Mouse (Mus musculus): ENCODE results near the gene Klhl3. TPM values are rescaled to one million over a fixed set of nuclear protein-coding genes. Genes with fewer than 3 reads are reported as not detected.

Gene Klhl3
- polyA plus RNA-seq, 1 experiment from 2014 or later: 3.2 TPM

DNA sequence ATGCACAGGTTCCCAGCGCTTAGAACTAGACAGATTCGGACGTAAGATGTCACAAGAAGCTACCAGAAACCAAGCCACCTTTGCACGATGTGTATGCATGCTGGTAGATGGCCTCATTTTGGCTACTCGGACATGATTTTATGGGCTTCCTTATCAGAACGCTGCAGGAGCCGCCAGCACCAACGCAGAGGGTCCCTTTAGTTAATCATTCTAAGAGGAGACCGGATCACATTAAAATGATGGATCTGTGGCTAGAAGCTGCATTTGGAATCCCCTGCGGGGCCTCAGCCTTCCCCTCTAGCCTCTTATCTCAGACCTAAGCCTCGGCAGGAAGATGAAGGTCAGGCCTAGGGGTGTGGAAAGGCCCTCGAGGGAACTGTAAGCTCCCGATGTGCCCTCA, 117.5 kb downstream of the Klhl3 start:
- Histone ChIP-seq H3K27ac (replicated peaks; ENCODE audit: low read depth, low read length) (no peak overlapping the region), H3K9ac (ENCODE audit: low read depth, low read length) (no peak overlapping the region), H3K36me3 (ENCODE audit: control insufficient read depth, insufficient read depth, low read length) (no peaks in the 10 kb centered on the region), H3K9me3 (ENCODE audit: control insufficient read depth, low read length) (no peaks in the 10 kb centered on the region), H3K27me3 (replicated peaks; ENCODE audit: control insufficient read depth, insufficient read depth, low read length) (no peaks in the 10 kb centered on the region), H3K4me3 (ENCODE audit: low read depth, low read length) (no peak overlapping the region), H3K4me2 (ENCODE audit: low read depth, low read length) (no peak overlapping the region), H3K4me1 (ENCODE audit: control insufficient read depth, insufficient read depth, low read length) (no peaks in the 10 kb centered on the region)
- 75% methylated on average over 13 of the region's 13 CpGs for WGBS
- ATAC-seq (ENCODE audit: low read depth) (no peak), DNase-seq (ENCODE audit: low spot score) (no peak)

DNA sequence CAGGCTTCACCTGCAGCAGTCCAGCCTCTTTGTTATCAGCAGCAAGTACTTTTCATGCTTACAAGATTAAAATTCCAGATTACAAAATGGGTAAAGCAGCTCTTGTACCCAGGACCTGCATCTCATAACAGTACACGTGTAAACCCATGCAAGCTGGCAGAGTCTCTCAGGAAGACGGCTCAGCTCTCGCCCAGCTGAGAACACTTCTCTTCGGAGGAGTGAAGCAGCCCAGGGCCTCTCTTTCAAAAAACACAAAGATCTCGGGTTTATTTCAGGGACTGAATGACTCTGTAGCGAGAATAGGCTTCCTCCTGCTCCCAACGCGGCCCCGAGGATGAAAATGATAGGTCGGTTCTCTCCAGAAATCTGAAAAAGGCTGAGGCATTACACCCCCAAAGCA, 128.8 kb downstream of the Klhl3 start:
- Histone ChIP-seq H3K4me2 (ENCODE audit: low read depth, low read length) (no peak overlapping the region), H3K36me3 (ENCODE audit: control insufficient read depth, insufficient read depth, low read length) (no peaks in the 10 kb centered on the region), H3K27ac (replicated peaks; ENCODE audit: low read depth, low read length) (no peak overlapping the region), H3K4me1 (ENCODE audit: control insufficient read depth, insufficient read depth, low read length) (peaks cover 10% of the 10 kb centered on the region), H3K9me3 (ENCODE audit: control insufficient read depth, low read length) (no peaks in the 10 kb centered on the region), H3K4me3 (ENCODE audit: low read depth, low read length) (no peak overlapping the region), H3K9ac (ENCODE audit: low read depth, low read length) (no peak overlapping the region), H3K27me3 (replicated peaks; ENCODE audit: control insufficient read depth, insufficient read depth, low read length) (no peaks in the 10 kb centered on the region)
- ATAC-seq (ENCODE audit: low read depth) (no peak), DNase-seq (ENCODE audit: low spot score) (no peak)
- WGBS: 58% methylated on average over 10 of the region's 10 CpGs

DNA sequence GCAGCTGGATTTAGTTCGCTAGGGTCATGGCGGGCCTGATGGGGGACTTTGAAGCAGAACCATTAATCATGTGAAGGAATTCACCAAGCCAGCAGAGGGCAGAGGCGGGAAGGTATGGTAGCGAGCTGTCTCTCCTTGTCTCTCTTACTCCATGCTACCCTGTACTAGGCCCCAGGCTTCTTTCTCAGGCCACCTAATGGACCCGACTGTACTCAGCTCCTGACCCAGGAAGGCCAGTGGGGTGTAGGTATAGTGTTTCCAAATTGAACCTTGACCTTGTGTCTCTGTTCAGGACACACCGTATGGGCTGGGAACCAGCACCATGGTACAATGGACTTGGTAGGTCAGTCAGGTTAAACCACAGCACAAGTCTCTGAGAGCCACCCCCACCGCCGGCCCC, 129.2 kb downstream of the Klhl3 start:
- WGBS: 55% methylated on average over 6 of the region's 8 CpGs
- DNase-seq (ENCODE audit: low spot score): no peak
- ATAC-seq (ENCODE audit: low read depth): no peak

DNA sequence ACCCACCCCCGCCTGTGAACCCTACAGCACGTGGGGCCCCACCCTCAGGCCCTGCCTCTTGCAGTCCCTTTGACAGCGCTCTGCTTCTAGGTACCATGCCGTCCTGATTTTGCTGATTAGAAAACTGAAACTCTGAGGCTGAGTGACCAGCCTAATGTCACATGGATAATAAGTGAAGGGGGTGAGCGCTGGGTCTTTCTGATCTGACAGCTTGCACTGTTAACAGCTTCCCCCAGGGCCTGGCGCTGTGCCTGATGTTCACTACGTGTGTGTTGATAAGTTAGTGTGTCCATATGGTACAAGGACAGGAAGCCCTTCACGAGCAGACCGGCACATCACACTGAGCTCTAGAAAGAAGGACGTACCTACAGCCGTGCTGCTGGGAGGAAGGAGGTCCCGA, 130.1 kb downstream of the Klhl3 start:
- no peak overlapping the region for H3K27ac ChIP-seq (replicated peaks; ENCODE audit: low read depth, low read length)
- H3K4me2 ChIP-seq (ENCODE audit: low read depth, low read length): no peak overlapping the region
- H3K9me3 ChIP-seq (ENCODE audit: control insufficient read depth, low read length): no peaks in the 10 kb centered on the region
- peak; percentile 8; the same call in 1 of the 2 replicates for ATAC-seq (ENCODE audit: low read depth)
- H3K36me3 ChIP-seq (ENCODE audit: control insufficient read depth, insufficient read depth, low read length): no peaks in the 10 kb centered on the region
- DNase-seq (ENCODE audit: low spot score): peak; percentile 38
- H3K4me3 ChIP-seq (ENCODE audit: low read depth, low read length): no peak overlapping the region
- 47% methylated on average over 12 of the region's 12 CpGs for WGBS
- H3K27me3 ChIP-seq (replicated peaks; ENCODE audit: control insufficient read depth, insufficient read depth, low read length): no peaks in the 10 kb centered on the region
- H3K9ac ChIP-seq (ENCODE audit: low read depth, low read length): no peak overlapping the region
- peaks cover 8% of the 10 kb centered on the region for H3K4me1 ChIP-seq (ENCODE audit: control insufficient read depth, insufficient read depth, low read length)

More for the DNA sequence above, 129.2 kb downstream of the Klhl3 start:
- peaks cover 10% of the 10 kb centered on the region for H3K4me1 ChIP-seq (ENCODE audit: control insufficient read depth, insufficient read depth, low read length)
- H3K4me2 ChIP-seq (ENCODE audit: low read depth, low read length): no peak overlapping the region
- H3K9ac ChIP-seq (ENCODE audit: low read depth, low read length): no peak overlapping the region
- no peak overlapping the region for H3K4me3 ChIP-seq (ENCODE audit: low read depth, low read length)
- no peak overlapping the region for H3K27ac ChIP-seq (replicated peaks; ENCODE audit: low read depth, low read length)
- H3K9me3 ChIP-seq (ENCODE audit: control insufficient read depth, low read length): no peaks in the 10 kb centered on the region
- no peaks in the 10 kb centered on the region for H3K27me3 ChIP-seq (replicated peaks; ENCODE audit: control insufficient read depth, insufficient read depth, low read length)
- no peaks in the 10 kb centered on the region for H3K36me3 ChIP-seq (ENCODE audit: control insufficient read depth, insufficient read depth, low read length)

DNA sequence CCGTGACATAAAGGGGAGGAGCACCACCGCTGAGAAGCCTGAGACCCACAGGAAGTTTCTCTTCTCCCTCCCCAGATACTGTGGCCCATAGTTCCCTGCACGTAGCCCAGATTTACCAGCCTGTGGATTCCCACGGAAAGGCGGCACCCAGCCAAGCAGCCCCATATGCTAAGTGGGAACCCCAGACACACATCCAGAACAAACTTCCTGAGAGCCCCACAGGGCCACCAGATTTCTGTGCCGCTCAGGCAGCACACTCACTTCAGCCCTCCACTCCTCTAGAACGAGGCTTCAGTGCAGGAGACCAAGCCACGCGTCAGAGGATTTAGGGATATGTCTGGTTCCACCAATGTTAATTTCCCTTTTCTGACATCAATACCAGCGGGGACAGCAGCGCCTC, 130.5 kb downstream of the Klhl3 start:
- H3K4me2 ChIP-seq (ENCODE audit: low read depth, low read length): no peak overlapping the region
- 40% methylated on average over 11 of the region's 11 CpGs for WGBS

DNA sequence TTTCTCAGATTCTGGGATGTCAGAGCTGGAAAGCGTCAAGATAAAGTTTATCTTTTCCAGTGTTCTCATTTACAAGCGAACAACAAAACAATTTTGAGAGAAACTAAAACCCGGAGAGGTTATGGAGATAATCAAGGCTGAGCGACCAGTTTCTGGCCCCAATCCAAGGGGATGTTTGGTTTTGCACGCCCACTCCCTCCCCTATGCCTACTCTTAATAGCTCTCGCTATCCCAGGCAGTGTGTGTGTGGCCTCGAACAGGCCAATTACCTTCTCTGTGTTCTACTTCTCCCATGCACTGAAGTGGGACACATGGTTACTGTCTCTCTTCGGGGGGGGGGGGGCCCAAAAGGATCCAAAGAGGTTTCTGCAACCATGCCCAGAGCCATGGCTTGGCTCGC, 132.7 kb downstream of the Klhl3 start:
- peak overlapping the region; percentile 28; the same call in 1 of the 2 replicates for H3K4me2 ChIP-seq (ENCODE audit: low read depth, low read length)
- peak; percentile 41; the same call in 1 of the 2 replicates for ATAC-seq (ENCODE audit: low read depth)
- 26% methylated on average over 9 of the region's 9 CpGs for WGBS

More for the DNA sequence above, 130.5 kb downstream of the Klhl3 start:
- Histone ChIP-seq H3K36me3 (ENCODE audit: control insufficient read depth, insufficient read depth, low read length) (no peaks in the 10 kb centered on the region), H3K27me3 (replicated peaks; ENCODE audit: control insufficient read depth, insufficient read depth, low read length) (no peaks in the 10 kb centered on the region), H3K4me1 (ENCODE audit: control insufficient read depth, insufficient read depth, low read length) (peaks cover 8% of the 10 kb centered on the region), H3K9ac (ENCODE audit: low read depth, low read length) (no peak overlapping the region), H3K27ac (replicated peaks; ENCODE audit: low read depth, low read length) (no peak overlapping the region), H3K4me3 (ENCODE audit: low read depth, low read length) (no peak overlapping the region), H3K9me3 (ENCODE audit: control insufficient read depth, low read length) (no peaks in the 10 kb centered on the region)
- ATAC-seq (ENCODE audit: low read depth) (0 out of 2 replicates have a peak, but pooled peaks have one; percentile 18), DNase-seq (ENCODE audit: low spot score) (no peak)

DNA sequence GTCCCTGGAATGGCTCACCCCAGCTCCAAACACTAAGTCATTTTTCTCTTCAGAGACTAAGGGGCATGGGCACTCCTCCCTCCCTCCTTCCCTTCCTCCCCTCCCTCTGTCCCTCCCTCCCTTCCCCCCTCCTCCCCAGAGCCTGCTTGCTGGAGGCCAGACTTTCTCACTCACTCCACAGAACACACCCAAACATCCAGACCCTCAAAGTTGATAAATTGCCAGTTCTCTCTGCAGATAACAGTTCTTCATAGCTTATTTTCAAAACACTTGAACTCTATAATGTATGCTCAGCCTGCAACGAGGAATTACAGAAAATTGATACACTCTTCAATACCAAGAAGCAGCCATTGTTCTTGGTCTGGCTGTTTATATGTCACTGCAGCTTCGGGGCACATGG, 133.3 kb downstream of the Klhl3 start:
- 15% methylated on average over 2 of the region's 2 CpGs for WGBS
- ATAC-seq (ENCODE audit: low read depth) (no peak), DNase-seq (ENCODE audit: low spot score) (peak; percentile 34)
- H3K9ac ChIP-seq (ENCODE audit: low read depth, low read length): no peak overlapping the region
- H3K27me3 ChIP-seq (replicated peaks; ENCODE audit: control insufficient read depth, insufficient read depth, low read length): no peaks in the 10 kb centered on the region
- H3K27ac ChIP-seq (replicated peaks; ENCODE audit: low read depth, low read length): no peak overlapping the region
- peak overlapping the region; percentile 28 for H3K4me2 ChIP-seq (ENCODE audit: low read depth, low read length)
- no peak overlapping the region for H3K4me3 ChIP-seq (ENCODE audit: low read depth, low read length)
- peaks cover 8% of the 10 kb centered on the region for H3K4me1 ChIP-seq (ENCODE audit: control insufficient read depth, insufficient read depth, low read length)
- no peaks in the 10 kb centered on the region for H3K9me3 ChIP-seq (ENCODE audit: control insufficient read depth, low read length)
- no peaks in the 10 kb centered on the region for H3K36me3 ChIP-seq (ENCODE audit: control insufficient read depth, insufficient read depth, low read length)

More for the DNA sequence above, 132.7 kb downstream of the Klhl3 start:
- Histone ChIP-seq H3K9ac (ENCODE audit: low read depth, low read length) (no peak overlapping the region), H3K27ac (replicated peaks; ENCODE audit: low read depth, low read length) (no peak overlapping the region), H3K4me1 (ENCODE audit: control insufficient read depth, insufficient read depth, low read length) (peaks cover 8% of the 10 kb centered on the region), H3K9me3 (ENCODE audit: control insufficient read depth, low read length) (no peaks in the 10 kb centered on the region), H3K27me3 (replicated peaks; ENCODE audit: control insufficient read depth, insufficient read depth, low read length) (no peaks in the 10 kb centered on the region), H3K36me3 (ENCODE audit: control insufficient read depth, insufficient read depth, low read length) (no peaks in the 10 kb centered on the region), H3K4me3 (ENCODE audit: low read depth, low read length) (no peak overlapping the region)
- DNase-seq (ENCODE audit: low spot score): peak; percentile 63

DNA sequence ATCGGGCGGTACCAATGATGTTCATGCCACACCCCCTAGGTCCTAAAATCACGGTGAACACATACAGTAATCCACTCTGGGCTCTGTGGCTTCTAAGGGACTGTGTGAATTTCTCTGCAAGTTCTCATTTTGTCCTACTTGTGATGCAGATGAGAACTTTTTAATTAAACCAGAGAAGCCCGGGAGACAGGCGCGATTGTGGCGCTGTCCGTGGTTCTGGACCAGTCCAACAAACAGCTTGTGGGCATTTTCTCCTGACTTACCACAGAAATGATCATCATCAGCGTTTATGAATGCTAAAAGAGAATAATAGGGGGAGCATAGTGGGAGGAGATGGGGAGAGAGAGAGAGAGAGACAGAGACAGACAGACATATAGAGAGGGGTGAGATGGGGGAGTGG, 134.5 kb downstream of the Klhl3 start:
- H3K36me3 ChIP-seq (ENCODE audit: control insufficient read depth, insufficient read depth, low read length): no peaks in the 10 kb centered on the region
- no peaks in the 10 kb centered on the region for H3K27me3 ChIP-seq (replicated peaks; ENCODE audit: control insufficient read depth, insufficient read depth, low read length)
- peak; percentile 51 for DNase-seq (ENCODE audit: low spot score)
- H3K27ac ChIP-seq (replicated peaks; ENCODE audit: low read depth, low read length): no peak overlapping the region
- H3K4me3 ChIP-seq (ENCODE audit: low read depth, low read length): no peak overlapping the region
- peaks cover 8% of the 10 kb centered on the region for H3K4me1 ChIP-seq (ENCODE audit: control insufficient read depth, insufficient read depth, low read length)
- 22% methylated on average over 9 of the region's 9 CpGs for WGBS
- no peak for ATAC-seq (ENCODE audit: low read depth)
- no peak overlapping the region for H3K9ac ChIP-seq (ENCODE audit: low read depth, low read length)
- no peaks in the 10 kb centered on the region for H3K9me3 ChIP-seq (ENCODE audit: control insufficient read depth, low read length)
- H3K4me2 ChIP-seq (ENCODE audit: low read depth, low read length): no peak overlapping the region

DNA sequence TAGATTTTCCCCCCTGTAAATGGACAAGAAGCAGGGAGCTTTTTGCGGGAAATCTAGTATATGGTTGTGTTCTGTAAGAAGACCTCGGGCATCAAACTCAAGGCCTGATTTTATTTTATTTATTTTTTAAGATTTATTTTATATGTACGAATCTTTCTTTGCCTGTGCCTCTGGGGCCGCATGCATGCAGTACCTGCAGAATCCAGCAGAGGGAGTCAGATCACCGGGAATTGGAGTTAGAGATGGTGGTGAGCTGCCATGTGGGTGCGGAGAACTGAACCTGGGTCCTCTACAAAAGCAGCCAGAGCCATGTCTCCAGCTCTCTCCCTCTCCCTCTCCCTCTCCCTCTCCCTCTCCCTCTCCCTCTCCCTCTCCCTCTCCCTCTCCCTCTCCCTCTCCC, 135.7 kb downstream of the Klhl3 start:
- Histone ChIP-seq H3K27me3 (replicated peaks; ENCODE audit: control insufficient read depth, insufficient read depth, low read length) (no peaks in the 10 kb centered on the region), H3K9me3 (ENCODE audit: control insufficient read depth, low read length) (no peaks in the 10 kb centered on the region), H3K9ac (ENCODE audit: low read depth, low read length) (no peak overlapping the region), H3K4me2 (ENCODE audit: low read depth, low read length) (no peak overlapping the region), H3K4me1 (ENCODE audit: control insufficient read depth, insufficient read depth, low read length) (peaks cover 8% of the 10 kb centered on the region), H3K36me3 (ENCODE audit: control insufficient read depth, insufficient read depth, low read length) (no peaks in the 10 kb centered on the region), H3K27ac (replicated peaks; ENCODE audit: low read depth, low read length) (no peak overlapping the region), H3K4me3 (ENCODE audit: low read depth, low read length) (no peak overlapping the region)
- WGBS: 87% methylated on average over 6 of the region's 6 CpGs
- ATAC-seq (ENCODE audit: low read depth) (no peak), DNase-seq (ENCODE audit: low spot score) (no peak)
